Mouse (Mus musculus) heart, embryonic 15.5 days (tissue): Measurements from ENCODE around the gene Gse1. TPM values are rescaled to one million over a fixed set of nuclear protein-coding genes. Genes with fewer than 3 reads are reported as not detected.

Experiments used
- ATAC-seq: fragments of 200-750 bp; cut with Nextera tagmentation; replicated peaks from 2 replicates; pipeline ENCODE4 v1.8.0; 2017; ENCODE audit warnings: low read depth, moderate TSS enrichment; ENCODE audit not compliant: insufficient number of reproducible peaks, insufficient read depth, low FRiP score
- H3K27ac ChIP-seq: fragments of 300-500 bp; sonication (generic); 2 replicates; pipeline ENCODE4 v1.5.1; 2015; ENCODE audit warnings: mild to moderate bottlenecking, inconsistent platforms
- H3K27me3 ChIP-seq: fragments of 300-500 bp; sonication (generic); 2 replicates; pipeline ENCODE4 v1.6.1; 2015; ENCODE audit warnings: inconsistent platforms
- H3K36me3 ChIP-seq: fragments of 300-500 bp; sonication (generic); 2 replicates; pipeline ENCODE4 v1.6.1; 2015; ENCODE audit warnings: mild to moderate bottlenecking, inconsistent platforms
- H3K4me1 ChIP-seq: fragments of 300-500 bp; sonication (generic); replicated peaks from 2 replicates; pipeline ENCODE4 v1.6.1; 2015; ENCODE audit warnings: inconsistent platforms
- H3K4me2 ChIP-seq: fragments of 300-500 bp; sonication (generic); 2 replicates; pipeline ENCODE4 v1.6.1; 2015; ENCODE audit warnings: inconsistent platforms, mild to moderate bottlenecking, moderate library complexity
- H3K4me3 ChIP-seq: fragments of 300-500 bp; sonication (generic); 2 replicates; pipeline ENCODE4 v1.5.1; 2015; ENCODE audit warnings: mild to moderate bottlenecking, inconsistent platforms
- H3K9ac ChIP-seq: fragments of 300-500 bp; sonication (generic); 2 replicates; pipeline ENCODE4 v1.6.1; 2015; ENCODE audit warnings: mild to moderate bottlenecking, inconsistent platforms
- H3K9me3 ChIP-seq: fragments of 300-500 bp; sonication (generic); replicated peaks from 2 replicates; pipeline ENCODE4 v1.6.1; 2016; ENCODE audit warnings: inconsistent platforms
- WGBS: fragments of 180-500 bp; shearing (Covaris S2); methylation state at CpG from one replicate; pipeline ENCODE4 v1.1.7; 2015; ENCODE audit warnings: mixed read lengths; 5-methylcytosine and 5-hydroxymethylcytosine counted together
- polyA plus RNA-seq: library from polyadenylated mRNA; unstranded; fragments of >200 nt; fragmentation: Nextera tagmentation; extraction: Ambion mirVana; gene quantifications from 2 replicates; pipeline ENCODE4 v1.2.1, GENCODE M21; 2015

Gse1 gene
- polyA plus RNA-seq, 1 experiment from 2014 or later: 8.9 TPM

GRCm38 (mm10) chr8:120476711-120477575 is 248.7 kb downstream of the Gse1 start:
- no peak for ATAC-seq
- no peak overlapping the region for H3K27ac ChIP-seq

DNA sequence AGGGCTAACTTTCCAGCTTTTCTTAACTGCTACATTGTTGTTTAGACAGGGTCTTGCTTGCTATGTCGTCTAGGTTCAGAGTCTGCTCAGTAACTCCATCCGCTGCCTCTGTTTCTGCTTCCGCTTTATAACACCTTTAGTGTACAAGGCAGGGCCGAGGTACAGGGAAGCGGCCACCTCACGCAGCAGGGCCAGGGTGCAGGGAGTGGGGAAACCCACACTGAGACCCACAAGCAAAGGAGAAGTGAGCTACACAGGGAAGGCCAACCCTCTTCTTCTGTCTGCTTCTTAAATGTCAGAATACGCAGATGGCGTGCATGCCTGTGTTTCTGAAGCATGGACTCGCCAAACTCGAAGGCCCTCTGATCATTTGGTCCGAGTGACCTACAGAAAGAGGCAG is 250.5 kb downstream of the Gse1 start:
- no peak for ATAC-seq
- no peak overlapping the region for H3K4me2 ChIP-seq
- H3K9ac ChIP-seq: no peak overlapping the region
- H3K27me3 ChIP-seq: no peaks in the 10 kb centered on the region
- no peaks in the 10 kb centered on the region for H3K36me3 ChIP-seq
- no peaks in the 10 kb centered on the region for H3K9me3 ChIP-seq
- H3K4me1 ChIP-seq: peaks cover 36% of the 10 kb centered on the region
- H3K27ac ChIP-seq: no peak overlapping the region
- H3K4me3 ChIP-seq: no peak overlapping the region
- 89% methylated on average over 11 of the region's 11 CpGs for WGBS

More at GRCm38 (mm10) chr8:120476711-120477575, 248.7 kb downstream of the Gse1 start:
- Histone ChIP-seq H3K36me3 (no peaks in the 10 kb centered on the region), H3K4me3 (no peak overlapping the region), H3K27me3 (no peaks in the 10 kb centered on the region), H3K4me1 (peaks cover 49% of the 10 kb centered on the region), H3K9me3 (no peaks in the 10 kb centered on the region), H3K9ac (no peak overlapping the region), H3K4me2 (no peak overlapping the region)
- 71% methylated on average over 25 of the region's 25 CpGs for WGBS

GRCm38 (mm10) chr8:120479691-120480090 is 251.4 kb downstream of the Gse1 start:
- Histone ChIP-seq H3K27ac (no peak overlapping the region), H3K4me3 (no peak overlapping the region), H3K4me2 (no peak overlapping the region), H3K4me1 (peaks cover 36% of the 10 kb centered on the region), H3K36me3 (no peaks in the 10 kb centered on the region), H3K9me3 (no peaks in the 10 kb centered on the region), H3K27me3 (no peaks in the 10 kb centered on the region), H3K9ac (no peak overlapping the region)
- 77% methylated on average over 4 of the region's 4 CpGs for WGBS
- ATAC-seq: no peak

DNA sequence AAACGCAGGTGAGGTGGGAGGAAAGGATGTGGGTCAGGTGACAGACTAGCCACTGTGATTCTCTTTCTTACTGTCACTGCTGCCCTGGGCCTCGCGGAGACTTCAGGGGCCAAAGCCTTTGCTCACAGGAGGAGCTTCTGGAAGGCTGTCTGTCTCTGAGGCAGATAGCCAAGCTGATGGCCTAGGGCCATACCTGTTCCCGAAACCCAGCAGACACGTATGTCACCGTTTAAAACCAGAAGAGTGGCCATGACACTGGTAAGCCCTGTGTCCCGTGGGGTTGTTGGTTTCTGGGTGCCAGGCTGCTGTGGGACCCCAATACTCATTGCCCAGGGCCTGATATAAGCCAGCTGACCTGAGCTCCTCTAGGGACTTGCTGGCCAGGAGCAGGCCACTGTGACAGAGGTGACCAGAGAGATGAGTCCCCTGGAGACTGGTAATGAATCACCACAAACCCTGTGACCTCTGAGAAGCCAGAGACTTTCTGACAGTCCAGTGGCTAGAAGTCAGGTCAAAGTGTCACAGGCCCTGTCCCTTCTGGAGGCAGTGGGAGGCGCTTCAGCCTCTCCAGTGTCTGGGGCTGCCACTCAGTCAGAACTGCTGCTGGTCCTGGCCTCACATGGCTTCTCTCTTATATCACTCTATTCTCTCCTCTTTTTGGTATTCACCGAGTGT is 253.9 kb downstream of the Gse1 start:
- 78% methylated on average over 9 of the region's 9 CpGs for WGBS
- Histone ChIP-seq H3K9me3 (no peaks in the 10 kb centered on the region), H3K9ac (no peak overlapping the region), H3K4me3 (no peak overlapping the region), H3K4me1 (peaks cover 36% of the 10 kb centered on the region), H3K36me3 (no peaks in the 10 kb centered on the region), H3K4me2 (no peak overlapping the region), H3K27ac (no peak overlapping the region), H3K27me3 (no peaks in the 10 kb centered on the region)
- ATAC-seq: no peak

DNA sequence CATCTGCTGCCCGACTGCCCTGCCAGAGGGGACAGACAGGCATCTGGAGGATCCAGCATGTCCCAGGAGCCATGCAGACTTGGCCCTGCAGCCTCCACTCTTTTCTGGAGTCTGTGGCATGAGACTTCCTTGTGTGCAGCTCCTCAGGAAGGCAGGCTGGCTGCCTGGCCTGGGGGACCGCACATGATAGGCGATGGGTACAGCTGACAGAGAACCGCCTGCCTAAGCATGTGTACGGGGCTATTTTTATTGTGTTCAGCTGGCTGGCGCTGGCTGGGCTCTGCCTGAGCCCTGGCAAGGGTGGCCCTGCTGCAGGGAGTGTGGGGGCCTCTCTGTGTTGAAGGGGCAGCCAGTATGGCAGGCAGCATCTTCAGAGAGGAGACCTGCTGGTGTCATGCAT is 256.2 kb downstream of the Gse1 start:
- H3K36me3 ChIP-seq: no peaks in the 10 kb centered on the region
- peak; percentile 48 for ATAC-seq
- no peak overlapping the region for H3K4me2 ChIP-seq
- H3K9ac ChIP-seq: peak overlapping the region; percentile 26; the same call in 1 of the 2 replicates
- H3K27me3 ChIP-seq: no peaks in the 10 kb centered on the region
- peak overlapping the region; percentile 74 for H3K27ac ChIP-seq
- no peaks in the 10 kb centered on the region for H3K9me3 ChIP-seq
- WGBS: 27% methylated on average over 6 of the region's 6 CpGs
- no peak overlapping the region for H3K4me3 ChIP-seq
- peaks cover 37% of the 10 kb centered on the region for H3K4me1 ChIP-seq

DNA sequence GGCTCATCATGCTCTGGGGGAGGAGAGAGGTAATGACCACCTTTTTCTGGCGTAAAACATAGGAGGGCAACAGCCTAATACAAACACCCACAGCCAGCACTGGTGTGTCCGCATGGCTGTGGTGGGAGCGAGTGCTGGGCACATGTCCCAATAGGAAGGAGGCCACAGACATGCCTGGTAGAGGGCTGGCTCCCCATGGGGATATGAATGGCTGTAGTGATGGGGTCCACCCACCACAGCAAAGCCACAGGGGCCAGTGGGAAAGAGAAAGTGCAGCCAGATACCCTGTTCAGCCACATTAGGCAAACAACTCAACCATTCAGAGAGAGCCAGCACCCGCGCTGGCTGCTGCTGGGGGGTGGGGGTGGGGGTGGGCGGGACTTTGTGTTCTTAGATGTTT is 256.9 kb downstream of the Gse1 start:
- H3K36me3 ChIP-seq: no peaks in the 10 kb centered on the region
- WGBS: 55% methylated on average over 6 of the region's 6 CpGs
- no peaks in the 10 kb centered on the region for H3K27me3 ChIP-seq
- H3K9ac ChIP-seq: no peak overlapping the region
- H3K27ac ChIP-seq: peak overlapping the region; percentile 74
- no peak overlapping the region for H3K4me2 ChIP-seq
- H3K9me3 ChIP-seq: no peaks in the 10 kb centered on the region
- ATAC-seq: no peak
- H3K4me1 ChIP-seq: peaks cover 43% of the 10 kb centered on the region
- H3K4me3 ChIP-seq: no peak overlapping the region

DNA sequence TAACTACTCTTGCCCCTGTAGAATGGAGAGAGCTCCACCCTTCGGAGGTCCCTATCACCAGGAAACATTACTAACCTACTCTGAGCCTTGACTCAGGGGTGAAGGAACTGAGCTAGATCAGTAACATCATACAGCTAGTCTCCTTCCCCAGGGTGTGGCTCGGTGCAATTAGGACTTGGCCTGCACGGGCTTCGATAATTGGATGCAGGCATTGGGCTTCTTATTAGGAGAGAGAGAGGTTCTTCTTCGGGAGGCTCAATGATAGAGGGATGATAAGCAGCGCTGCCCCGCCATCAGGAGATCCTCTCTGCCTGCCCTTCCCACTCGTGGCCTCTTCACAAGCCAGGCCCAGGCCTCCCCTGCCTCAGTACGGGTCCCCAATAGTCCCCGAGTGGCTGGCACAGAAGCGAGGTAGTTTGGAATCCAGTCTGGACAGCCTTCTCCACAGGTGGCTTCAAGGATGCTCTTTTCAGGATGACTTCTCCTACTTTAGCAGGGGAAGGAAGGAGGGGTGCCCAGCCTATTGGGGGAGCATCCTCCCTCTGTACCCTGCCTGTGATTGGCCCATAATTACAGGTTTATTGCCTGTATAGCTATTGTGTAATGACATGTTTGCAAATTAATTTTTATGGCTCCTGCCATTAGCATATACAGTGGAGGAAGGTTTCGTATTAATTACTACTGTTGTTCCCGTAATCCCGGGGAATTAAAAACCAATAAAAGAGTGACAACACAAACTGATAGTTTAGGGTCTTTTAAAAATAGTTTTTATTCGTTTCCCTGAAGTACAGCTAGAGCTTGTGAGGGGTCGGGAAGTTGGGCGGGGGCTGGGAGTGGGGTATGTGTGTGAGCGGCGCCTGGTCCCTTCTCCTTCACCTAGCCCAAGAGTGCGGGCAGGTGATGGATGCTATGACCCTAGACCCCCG is 257.6 kb downstream of the Gse1 start:
- Histone ChIP-seq H3K9me3 (no peaks in the 10 kb centered on the region), H3K9ac (peak overlapping the region; percentile 70; the same call in 1 of the 2 replicates), H3K27ac (no peak overlapping the region), H3K4me1 (peaks cover 50% of the 10 kb centered on the region), H3K4me2 (peak overlapping the region; percentile 93), H3K4me3 (peak overlapping the region; percentile 87; the same call in 1 of the 2 replicates), H3K36me3 (no peaks in the 10 kb centered on the region), H3K27me3 (no peaks in the 10 kb centered on the region)
- ATAC-seq: no peak
- WGBS: 47% methylated on average over 21 of the region's 21 CpGs

- Histone ChIP-seq H3K27ac (peak overlapping the region; percentile 92), H3K4me3 (peak overlapping the region; percentile 87), H3K9me3 (no peaks in the 10 kb centered on the region), H3K4me1 (peaks cover 59% of the 10 kb centered on the region), H3K4me2 (peak overlapping the region; percentile 93), H3K9ac (peak overlapping the region; percentile 70), H3K27me3 (no peaks in the 10 kb centered on the region), H3K36me3 (no peaks in the 10 kb centered on the region)
- 12% methylated on average over 50 of the region's 50 CpGs for WGBS
- ATAC-seq: peak; percentile 11; the same call in 1 of the 2 replicates
Measured at GRCm38 (mm10) chr8:120486477-120487376, 258.5 kb downstream of the Gse1 start.

- peak overlapping the region; percentile 93 for H3K4me2 ChIP-seq
- H3K4me3 ChIP-seq: peak overlapping the region; percentile 87
- no peaks in the 10 kb centered on the region for H3K36me3 ChIP-seq
- peak; percentile 41 for ATAC-seq
- WGBS: 1% methylated on average over 34 of the region's 34 CpGs
- H3K27me3 ChIP-seq: no peaks in the 10 kb centered on the region
- peaks cover 66% of the 10 kb centered on the region for H3K4me1 ChIP-seq
- H3K9me3 ChIP-seq: no peaks in the 10 kb centered on the region
- H3K27ac ChIP-seq: peak overlapping the region; percentile 92
- H3K9ac ChIP-seq: peak overlapping the region; percentile 70
Measured at GRCm38 (mm10) chr8:120487377-120487728, 259.1 kb downstream of the Gse1 start.

DNA sequence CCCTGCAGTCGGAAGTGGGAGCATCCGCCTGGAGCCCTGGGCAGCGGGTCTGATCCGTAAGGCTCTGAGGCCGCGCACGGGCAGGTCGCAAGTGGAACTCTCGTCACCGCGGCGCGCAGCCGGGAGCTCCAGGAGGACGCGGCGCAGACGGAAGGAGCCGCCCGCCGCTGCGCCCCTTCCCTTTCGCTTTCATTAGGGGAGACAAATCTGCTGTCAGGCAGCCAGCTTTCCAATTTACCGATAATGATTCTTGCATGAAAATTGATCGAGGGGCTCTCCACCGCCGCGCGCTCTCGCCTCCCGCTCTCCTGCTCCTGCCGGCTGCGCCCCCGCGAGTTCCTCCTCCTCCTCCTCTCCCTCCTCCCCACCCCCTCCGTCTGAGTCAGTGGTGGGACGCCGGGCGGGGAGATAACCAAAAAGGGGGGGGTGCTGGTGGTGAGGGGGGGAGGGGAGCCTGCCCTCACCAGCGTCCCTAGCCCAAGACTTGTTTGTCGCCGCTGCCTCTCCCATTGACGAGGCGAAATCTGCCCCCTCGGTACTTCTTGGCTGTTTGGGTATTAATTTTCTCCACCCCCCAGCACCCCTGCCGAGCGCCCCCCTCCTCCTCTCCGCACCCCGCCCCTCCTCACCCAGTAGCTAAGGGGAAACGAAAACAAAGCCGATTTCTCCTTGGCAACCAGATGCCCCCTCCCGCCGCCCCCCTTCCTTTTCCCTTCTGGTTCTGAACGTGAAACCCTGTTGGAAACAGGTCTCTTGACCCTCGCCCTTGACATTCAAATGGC is 259.7 kb downstream of the Gse1 start:
- ATAC-seq: peak; percentile 52
- WGBS: under 1% methylated on average over 50 of the region's 55 CpGs

More for the DNA sequence above, 259.7 kb downstream of the Gse1 start:
- Histone ChIP-seq H3K4me1 (peaks cover 71% of the 10 kb centered on the region), H3K36me3 (no peaks in the 10 kb centered on the region), H3K4me2 (peak overlapping the region; percentile 93), H3K9ac (peak overlapping the region; percentile 70), H3K27ac (peak overlapping the region; percentile 92), H3K4me3 (peak overlapping the region; percentile 87), H3K9me3 (no peaks in the 10 kb centered on the region), H3K27me3 (no peaks in the 10 kb centered on the region)
